Mouse (Mus musculus) right cerebral cortex, postnatal 10 days (tissue): ENCODE measurements at regions not wholly inside any gene's neighbourhood (a gene's known extent, or its start where the extent isn't known, plus 50 kb on each side); places are given as distances from the start of the nearest gene placed in this dataset.
A peak's percentile ranks its signal among the peaks of the same experiment; 100 is the strongest.

Source experiments
- DNase-seq, 2 experiments: peaks; one replicate each; pipeline ENCODE4 v3.0.0; 2021; ENCODE audit warnings: low spot score in 2 of 2

GRCm38 (mm10) chr16:5538836-5539510, 283.2 kb upstream of the Eef2kmt start:
- DNase-seq, result no peak

GRCm38 (mm10) chr16:5537286-5538204, 281.8 kb upstream of the Eef2kmt start:
- no peak for DNase-seq

- no peak for DNase-seq
These were observed 280.8 kb upstream of the Eef2kmt start for GRCm38 (mm10) chr16:5536515-5536972.

GRCm38 (mm10) chr16:5535414-5535813, 279.6 kb upstream of the Eef2kmt start:
- DNase-seq, result no peak

GRCm38 (mm10) chr16:5534862-5535261, 279.1 kb upstream of the Eef2kmt start:
- peak; percentile 61 to 70 for DNase-seq

- no peak for DNase-seq
These were observed 278.6 kb upstream of the Eef2kmt start for GRCm38 (mm10) chr16:5534385-5534784.

- no peak for DNase-seq
These were observed 276.5 kb upstream of the Eef2kmt start for GRCm38 (mm10) chr16:5532281-5532680.

- DNase-seq, result no peak
These were observed 274.0 kb upstream of the Eef2kmt start for GRCm38 (mm10) chr16:5529823-5530222.

GRCm38 (mm10) chr16:5527936-5528335, 272.2 kb upstream of the Eef2kmt start:
- DNase-seq, result no peak

- DNase-seq, result no peak
These were observed 268.6 kb upstream of the Eef2kmt start for GRCm38 (mm10) chr16:5524375-5524774.

GRCm38 (mm10) chr16:5523402-5524021, 267.7 kb upstream of the Eef2kmt start:
- no peak for DNase-seq

- DNase-seq, result no peak
These were observed 262.0 kb upstream of the Eef2kmt start for GRCm38 (mm10) chr16:5517746-5518145.

- DNase-seq, result no peak
These were observed 260.1 kb upstream of the Eef2kmt start for GRCm38 (mm10) chr16:5515867-5516266.

GRCm38 (mm10) chr16:5507261-5507660, 251.5 kb upstream of the Eef2kmt start:
- peak in 1 of 2 experiments; percentile 28 for DNase-seq

GRCm38 (mm10) chr16:5501961-5502360, 246.2 kb upstream of the Eef2kmt start:
- DNase-seq, result no peak

GRCm38 (mm10) chr16:5496051-5496685, 240.4 kb upstream of the Eef2kmt start:
- no peak for DNase-seq

GRCm38 (mm10) chr16:5493352-5493751, 237.6 kb upstream of the Eef2kmt start:
- DNase-seq, result no peak

- no peak for DNase-seq
These were observed 231.5 kb upstream of the Eef2kmt start for GRCm38 (mm10) chr16:5487259-5487658.

- no peak for DNase-seq
These were observed 227.6 kb upstream of the Eef2kmt start for GRCm38 (mm10) chr16:5483337-5483736.

GRCm38 (mm10) chr16:5480148-5480547, 224.4 kb upstream of the Eef2kmt start:
- DNase-seq, result peak; percentile 36 to 50

GRCm38 (mm10) chr16:5478970-5479369, 223.2 kb upstream of the Eef2kmt start:
- no peak for DNase-seq

- peak; percentile 35 to 71 for DNase-seq
These were observed 215.5 kb upstream of the Eef2kmt start for GRCm38 (mm10) chr16:5471321-5471720.
